Mouse (Mus musculus) erythroblast, embryonic 14.5 days (primary cell): ENCODE data around the gene H2-Eb2.

Experiments
- GATA1 ChIP-seq: IDR thresholded peaks from 2 replicates; pipeline ENCODE4 v1.6.1; 2012; ENCODE audit warnings: low read length, inconsistent platforms, mixed read lengths
- TAL1 ChIP-seq: IDR thresholded peaks from 3 replicates; pipeline ENCODE4 v1.6.1; 2012; ENCODE audit warnings: low read length, inconsistent platforms, mixed read lengths

GRCm38 (mm10) chr17:34304751-34305150 lies 20.7 kb upstream of the H2-Eb2 start:
- TF ChIP-seq GATA1 (no peak), TAL1 (no peak)
